Mouse (Mus musculus): ENCODE data around the gene Ccdc183. TPM values are rescaled to one million over a fixed set of nuclear protein-coding genes. Genes with fewer than 3 reads are reported as not detected.

Ccdc183 gene
- polyA plus RNA-seq, 2 experiments = 0.08 TPM; not detected in 1

DNA sequence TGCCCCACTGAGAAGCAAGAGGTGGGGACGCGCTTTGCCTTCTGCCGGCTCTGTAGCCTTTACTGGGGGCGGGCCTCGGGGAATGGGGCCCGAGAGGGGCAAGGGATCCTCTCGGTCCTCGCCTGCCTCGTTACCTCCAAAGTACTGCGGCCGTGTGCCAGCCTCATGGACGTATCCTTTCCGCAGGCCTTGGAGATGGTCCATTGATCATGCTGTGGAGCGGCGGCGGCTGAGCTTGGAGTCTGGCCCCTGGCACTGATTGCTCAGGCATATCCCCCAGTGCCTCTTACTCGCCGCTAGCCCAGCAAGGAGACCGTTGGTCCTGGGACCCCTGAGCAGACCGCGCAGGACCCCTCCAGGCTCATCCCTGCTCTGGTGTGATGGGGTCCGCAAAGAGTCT lies 1.1 kb downstream of the Ccdc183 start:
- H3K4me2 ChIP-seq (ENCODE audit: low read depth) = no peak overlapping the region
- H3K4me1 ChIP-seq (replicated peaks; ENCODE audit: control insufficient read depth in 2 of 2, insufficient read depth in 2 of 2, low read length in 1 of 2) = peaks cover 0 to 4% of the 10 kb centered on the region in 2 experiments; a peak in 2 of 4 replicates
- DNase-seq (ENCODE audit: low read depth in 3 of 3, low spot score in 3 of 3) (no peak), ATAC-seq (ENCODE audit: insufficient read depth) (no peak)
- TF ChIP-seq EP300 (IDR thresholded peaks at IDR 0.05; ENCODE audit: low read depth) (no peak), CTCF (IDR thresholded peaks at IDR 0.05; ENCODE audit: low read depth) (no peak)
- H3K27ac ChIP-seq = no peak overlapping the region
- H3K4me3 ChIP-seq (ENCODE audit: insufficient read depth in 1 of 2, low read depth in 2 of 2, low read length in 2 of 2) = no peak overlapping the region
- H3K9me3 ChIP-seq (ENCODE audit: control insufficient read depth, low read length) = no peaks in the 10 kb centered on the region
- H3K36me3 ChIP-seq (replicated peaks; ENCODE audit: control insufficient read depth, insufficient read depth, low read depth) = no peaks in the 10 kb centered on the region
- H3K9ac ChIP-seq (replicated peaks) = no peak overlapping the region
- peaks cover 23% of the 10 kb centered on the region for H3K27me3 ChIP-seq (ENCODE audit: control insufficient read depth, insufficient read depth, low read length)
- 19% methylated on average over 22 of the region's 22 CpGs for WGBS (ENCODE audit: insufficient replicate concordance)

- no peaks in the 10 kb centered on the region for H3K9me3 ChIP-seq (ENCODE audit: control insufficient read depth, low read length)
- no peaks in the 10 kb centered on the region for H3K27me3 ChIP-seq (ENCODE audit: control insufficient read depth, insufficient read depth, low read length)
- H3K4me3 ChIP-seq (ENCODE audit: insufficient read depth in 1 of 2, low read depth in 2 of 2, low read length in 2 of 2) = peak overlapping the region; percentile 75 to 88; a peak in 3 of 4 replicates
- 50% methylated on average over 10 of the region's 10 CpGs for WGBS (ENCODE audit: insufficient replicate concordance)
- peak overlapping the region; percentile 80 for H3K4me2 ChIP-seq (ENCODE audit: low read depth)
- H3K36me3 ChIP-seq (replicated peaks; ENCODE audit: control insufficient read depth, insufficient read depth, low read depth) = no peaks in the 10 kb centered on the region
- H3K4me1 ChIP-seq (replicated peaks; ENCODE audit: control insufficient read depth in 2 of 2, insufficient read depth in 2 of 2, low read length in 1 of 2) = peaks cover 15 to 16% of the 10 kb centered on the region in 2 experiments
- ATAC-seq (ENCODE audit: insufficient read depth) (peak; percentile 9; the same call in 1 of the 2 replicates), DNase-seq (ENCODE audit: low read depth in 3 of 3, low spot score in 3 of 3) (no peak)
- H3K27ac ChIP-seq = no peak overlapping the region
- no peak overlapping the region for H3K9ac ChIP-seq (replicated peaks)
- TF ChIP-seq EP300 (IDR thresholded peaks at IDR 0.05; ENCODE audit: low read depth) = no peak
- TF ChIP-seq CTCF (IDR thresholded peaks at IDR 0.05; ENCODE audit: low read depth) = no peak
Measured at GRCm38 (mm10) chr2:25608671-25609070, 8.8 kb downstream of the Ccdc183 start.

DNA sequence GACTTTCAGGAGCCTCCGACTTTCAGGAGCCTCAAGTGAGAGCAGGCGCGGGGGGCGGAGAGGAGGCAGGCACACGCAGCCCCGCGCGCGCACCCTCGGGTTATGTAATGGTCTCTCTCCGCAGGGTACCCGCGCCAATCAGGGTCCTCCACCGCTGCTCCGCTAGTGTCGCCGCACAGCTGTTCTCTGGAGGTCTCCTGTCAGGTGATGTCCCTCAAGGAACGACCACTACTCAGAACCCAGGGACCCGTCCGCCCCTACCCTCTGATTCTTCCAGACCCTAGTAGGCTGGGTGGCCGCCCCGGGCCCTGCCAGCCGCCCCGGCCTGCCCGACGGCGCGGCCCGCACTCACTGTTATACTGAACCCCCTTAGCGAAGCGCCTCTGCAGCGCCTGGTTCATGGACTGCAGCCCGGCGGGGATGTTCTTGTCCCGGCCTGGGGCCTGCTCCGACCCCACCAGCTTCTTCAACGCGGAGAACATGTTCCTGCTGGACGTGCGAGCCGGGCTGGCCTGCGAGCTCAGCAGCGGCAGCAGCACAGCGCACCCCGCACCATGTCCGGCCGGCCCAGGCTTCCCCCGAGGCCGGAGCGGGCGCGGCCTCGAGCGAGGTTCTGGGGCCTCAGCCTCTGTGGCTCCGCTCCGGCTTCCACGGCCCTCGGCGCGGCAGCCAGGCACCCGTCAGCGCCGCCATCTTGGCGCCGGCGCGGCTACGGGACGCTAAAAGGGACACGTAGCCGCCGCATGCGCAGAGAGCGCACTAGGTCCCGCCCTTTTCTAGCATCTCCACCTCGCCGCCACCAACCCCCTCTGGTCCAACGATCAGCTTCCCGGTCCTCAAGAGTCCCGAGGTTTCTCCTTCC lies 9.5 kb downstream of the Ccdc183 start, which contains the start of gene Rabl6:
Gene Rabl6 (minus strand): TSS at position 761 of the 862 bp plus-strand sequence.
- WGBS (ENCODE audit: insufficient replicate concordance) = under 1% methylated on average over 80 of the region's 80 CpGs
- TF ChIP-seq EP300 (IDR thresholded peaks at IDR 0.05; ENCODE audit: low read depth) (no peak), CTCF (IDR thresholded peaks at IDR 0.05; ENCODE audit: low read depth) (no peak)
- Histone ChIP-seq H3K27me3 (ENCODE audit: control insufficient read depth, insufficient read depth, low read length) (no peaks in the 10 kb centered on the region), H3K4me2 (ENCODE audit: low read depth) (peak within 1 kb of the TSS; percentile 80), H3K4me1 (replicated peaks; ENCODE audit: control insufficient read depth in 2 of 2, insufficient read depth in 2 of 2, low read length in 1 of 2) (peaks cover 15 to 16% of the 10 kb centered on the region in 2 experiments), H3K9me3 (ENCODE audit: control insufficient read depth, low read length) (no peaks in the 10 kb centered on the region), H3K27ac (peak within 1 kb of the TSS; percentile 24), H3K9ac (replicated peaks) (peak within 1 kb of the TSS; percentile 83), H3K4me3 (ENCODE audit: insufficient read depth in 1 of 2, low read depth in 2 of 2, low read length in 2 of 2) (peak within 1 kb of the TSS; percentile 75 to 88), H3K36me3 (replicated peaks; ENCODE audit: control insufficient read depth, insufficient read depth, low read depth) (no peaks in the 10 kb centered on the region)
- peak; percentile 71 to 75 (median 74) for DNase-seq (ENCODE audit: low read depth in 3 of 3, low spot score in 3 of 3)
- peak; percentile 83 for ATAC-seq (ENCODE audit: insufficient read depth)

GRCm38 (mm10) chr2:25602526-25602925 lies 15.0 kb downstream of the Ccdc183 start:
- H3K4me2 ChIP-seq (ENCODE audit: low read depth) = no peak overlapping the region
- H3K36me3 ChIP-seq (replicated peaks; ENCODE audit: control insufficient read depth, insufficient read depth, low read depth) = peaks cover 37% of the 10 kb centered on the region
- H3K27me3 ChIP-seq (ENCODE audit: control insufficient read depth, insufficient read depth, low read length) = no peaks in the 10 kb centered on the region
- WGBS (ENCODE audit: insufficient replicate concordance) = 90% methylated on average over 5 of the region's 5 CpGs
- H3K4me1 ChIP-seq (replicated peaks; ENCODE audit: control insufficient read depth in 2 of 2, insufficient read depth in 2 of 2, low read length in 1 of 2) = peaks cover 10 to 13% of the 10 kb centered on the region in 2 experiments; a peak in 3 of 4 replicates
- H3K27ac ChIP-seq = no peak overlapping the region
- no peak overlapping the region for H3K9ac ChIP-seq (replicated peaks)
- H3K9me3 ChIP-seq (ENCODE audit: control insufficient read depth, low read length) = no peaks in the 10 kb centered on the region
- no peak for ATAC-seq (ENCODE audit: insufficient read depth)
- DNase-seq (ENCODE audit: low read depth in 3 of 3, low spot score in 3 of 3) = no peak
- no peak for TF ChIP-seq EP300 (IDR thresholded peaks at IDR 0.05; ENCODE audit: low read depth)
- no peak for TF ChIP-seq CTCF (IDR thresholded peaks at IDR 0.05; ENCODE audit: low read depth)
- no peak overlapping the region for H3K4me3 ChIP-seq (ENCODE audit: insufficient read depth in 1 of 2, low read depth in 2 of 2, low read length in 2 of 2)

- DNase-seq (ENCODE audit: low read depth in 3 of 3, low spot score in 3 of 3) (no peak), ATAC-seq (ENCODE audit: insufficient read depth) (peak; percentile 57; the same call in 1 of the 2 replicates)
- no peaks in the 10 kb centered on the region for H3K9me3 ChIP-seq (ENCODE audit: control insufficient read depth, low read length)
- H3K9ac ChIP-seq (replicated peaks) = no peak overlapping the region
- TF ChIP-seq EP300 (IDR thresholded peaks at IDR 0.05; ENCODE audit: low read depth) = no peak
- TF ChIP-seq CTCF (IDR thresholded peaks at IDR 0.05; ENCODE audit: low read depth) = no peak
- no peaks in the 10 kb centered on the region; a peak in 1 of 4 replicates for H3K4me1 ChIP-seq (replicated peaks; ENCODE audit: control insufficient read depth in 2 of 2, insufficient read depth in 2 of 2, low read length in 1 of 2)
- H3K36me3 ChIP-seq (replicated peaks; ENCODE audit: control insufficient read depth, insufficient read depth, low read depth) = peaks cover 55% of the 10 kb centered on the region
- no peak overlapping the region for H3K4me2 ChIP-seq (ENCODE audit: low read depth)
- whole genome bisulfite sequencing (ENCODE audit: insufficient replicate concordance) = 72% methylated on average over 2 of the region's 2 CpGs
- no peaks in the 10 kb centered on the region for H3K27me3 ChIP-seq (ENCODE audit: control insufficient read depth, insufficient read depth, low read length)
- H3K4me3 ChIP-seq (ENCODE audit: insufficient read depth in 1 of 2, low read depth in 2 of 2, low read length in 2 of 2) = no peak overlapping the region
- no peak overlapping the region for H3K27ac ChIP-seq
Measured at GRCm38 (mm10) chr2:25600037-25600436, 17.4 kb downstream of the Ccdc183 start.

Measured in liver, embryonic 14.5 days (tissue).